ENCODE assay signal across 31 mouse cellular contexts in the genomic region with DNA sequence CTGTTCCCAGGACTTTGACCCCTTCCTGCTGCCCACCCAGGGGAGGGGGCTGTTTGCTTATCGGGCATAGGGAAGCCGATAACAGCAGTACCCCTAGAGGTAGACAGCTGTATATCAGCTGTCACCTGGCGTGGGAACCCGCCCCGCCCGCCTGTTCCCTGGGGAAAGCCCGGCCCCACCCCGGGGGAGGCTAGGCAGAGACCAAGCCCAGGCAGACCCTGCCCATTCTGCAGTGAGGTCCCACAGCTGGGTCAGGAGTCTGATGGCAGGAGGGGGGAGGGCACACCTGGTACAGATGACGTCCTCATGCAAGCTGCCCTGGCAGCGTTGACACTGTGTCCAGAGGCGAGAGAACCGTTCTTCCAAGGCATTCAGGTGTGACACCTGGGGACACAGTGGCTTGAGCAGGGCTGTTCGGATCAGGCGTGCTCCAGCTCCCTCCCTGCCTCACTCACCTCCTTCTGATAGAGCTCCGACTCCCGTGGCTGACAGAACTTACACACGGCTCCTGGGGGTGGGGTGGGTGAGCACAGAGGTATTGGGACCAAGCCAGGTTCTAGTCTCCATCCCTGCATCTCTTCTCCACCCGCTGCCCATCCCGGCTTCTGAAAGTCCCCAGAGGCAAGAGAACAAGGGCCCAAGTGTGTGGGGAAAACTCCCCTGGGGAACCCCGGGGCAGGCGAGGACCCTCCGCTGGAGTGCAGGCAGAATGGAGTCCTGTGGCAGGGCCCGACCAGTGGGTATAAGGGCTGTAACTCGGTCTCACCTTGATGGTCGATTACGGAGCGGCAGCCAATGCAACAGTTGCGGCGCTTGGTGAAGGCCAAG. TPM values are rescaled to one million over a fixed set of nuclear protein-coding genes. Genes with fewer than 3 reads are reported as not detected.
A peak's percentile ranks its signal among the peaks of the same experiment; 100 is the strongest.
DNase-seq lines count a peak whose midpoint lies in the region; ATAC-seq and TF ChIP-seq lines count a peak whose summit lies in the region.
"Had no signal": no experiment of that assay in that cellular context is flagged by ENCODE, and none has a peak within 500 bp of the region (broad histone marks: within the 10 kb centered on the region; RNA-seq: fewer than 3 reads in every experiment).

No protein-coding gene starts in this region.

- H3K4me3 ChIP-seq in gastrocnemius, adult 2 months, result no peak overlapping the region
- H3K4me3 ChIP-seq in intestine, embryonic 16.5 days (ENCODE audit: low read length), result no peak overlapping the region
- no peak overlapping the region for H3K4me3 ChIP-seq in heart, adult 2 months
- H3K4me3 ChIP-seq: embryonic facial prominence, embryonic 13.5 days; erythroblast, embryonic 14.5 days; forebrain, embryonic 12.5 days; hindbrain, embryonic 10.5 days; limb, embryonic 13.5 days; liver, embryonic 13.5 days; megakaryocyte, embryonic 14.5 days; midbrain, embryonic 13.5 days; stomach, embryonic 15.5 days had no signal

- peak; percentile 24 for DNase-seq in gastrocnemius, adult 2 months
- DNase-seq in gastrocnemius, postnatal 4 days (ENCODE audit: low spot score in 2 of 2), result no peak
- DNase-seq in thymus, postnatal 14 days, result peak; percentile 6
- no peak for DNase-seq in thymus, adult 18-20 months
- DNase-seq in right cerebral cortex, postnatal 25 days, result no peak
- DNase-seq in heart, adult 2 months, result no peak
- DNase-seq: adrenal gland, postnatal 14 days; cerebellum, postnatal 14 days; gastrocnemius, postnatal 36 days; kidney, adult 11 months; layer of hippocampus, adult 9-11 months; liver, embryonic 13.5 days; lung, embryonic 14.5 days; retina, postnatal 1 day; thymus, adult 2 months had no signal

- H3K9ac ChIP-seq in intestine, embryonic 16.5 days (ENCODE audit: low read depth, low read length), result no peak overlapping the region
- H3K9ac ChIP-seq in heart, adult 2 months (ENCODE audit: low read depth, low read length), result no peak overlapping the region
- H3K9ac ChIP-seq: embryonic facial prominence, embryonic 13.5 days; forebrain, embryonic 12.5 days; limb, embryonic 13.5 days; liver, embryonic 13.5 days; lung, embryonic 14.5 days; midbrain, embryonic 13.5 days; stomach, embryonic 15.5 days had no signal

- H3K27me3 ChIP-seq in intestine, embryonic 16.5 days (replicated peaks; ENCODE audit: control insufficient read depth, insufficient read depth, low read length), result no peaks in the 10 kb centered on the region
- no peaks in the 10 kb centered on the region for H3K27me3 ChIP-seq in heart, adult 2 months (ENCODE audit: control insufficient read depth, insufficient read depth, low read length)
- H3K27me3 ChIP-seq: stomach, embryonic 15.5 days had no signal

- ATAC-seq in intestine, embryonic 16.5 days, result peak; percentile 17; the same call in 1 of the 2 replicates
- ATAC-seq: hindbrain, embryonic 16.5 days; midbrain, embryonic 13.5 days had no signal

- H3K27ac ChIP-seq in gastrocnemius, adult 2 months, result no peak overlapping the region
- no peak overlapping the region for H3K27ac ChIP-seq in intestine, embryonic 16.5 days (ENCODE audit: low read length)
- H3K27ac ChIP-seq in heart, adult 2 months, result no peak overlapping the region
- H3K27ac ChIP-seq: embryonic facial prominence, embryonic 13.5 days; forebrain, embryonic 12.5 days; hindbrain, embryonic 10.5 days; limb, embryonic 13.5 days; liver, embryonic 13.5 days; midbrain, embryonic 13.5 days; stomach, embryonic 15.5 days had no signal

- H3K36me3 ChIP-seq in intestine, embryonic 16.5 days (ENCODE audit: control insufficient read depth, insufficient read depth, low read length), result no peaks in the 10 kb centered on the region
- H3K36me3 ChIP-seq in heart, adult 2 months (ENCODE audit: control insufficient read depth, insufficient read depth, low read length), result no peaks in the 10 kb centered on the region

- TF ChIP-seq EP300 in heart, adult 2 months (IDR thresholded peaks at IDR 0.05; ENCODE audit: insufficient read depth, low read depth, low read length), result no peak

- intact Hi-C loops in gastrocnemius, adult 2 months (cut with DNase I), result no loop called here
- intact Hi-C loops in heart, adult 2 months (cut with DNase I), result no loop called here

- 81% methylated on average over 28 of the region's 29 CpGs for WGBS in intestine, embryonic 16.5 days
- WGBS in heart, adult 2 months, result 90% methylated on average over 29 of the region's 29 CpGs

- no peak overlapping the region for H3K4me2 ChIP-seq in intestine, embryonic 16.5 days (ENCODE audit: low read depth, low read length)
- H3K4me2 ChIP-seq: embryonic facial prominence, embryonic 13.5 days; forebrain, embryonic 12.5 days; heart, embryonic 11.5 days; limb, embryonic 13.5 days; liver, embryonic 13.5 days; lung, embryonic 14.5 days; midbrain, embryonic 13.5 days; stomach, embryonic 15.5 days had no signal

- no peaks in the 10 kb centered on the region for H3K9me3 ChIP-seq in intestine, embryonic 16.5 days (ENCODE audit: control insufficient read depth, low read length)
- H3K9me3 ChIP-seq: embryonic facial prominence, embryonic 13.5 days; forebrain, embryonic 12.5 days; hindbrain, embryonic 10.5 days; limb, embryonic 13.5 days; liver, embryonic 13.5 days; megakaryocyte, embryonic 14.5 days; midbrain, embryonic 13.5 days; stomach, embryonic 15.5 days had no signal

- TF ChIP-seq POLR2A in heart, adult 2 months (IDR thresholded peaks at IDR 0.05; ENCODE audit: insufficient read depth, low read depth, low read length), result no peak

- no peak for TF ChIP-seq CTCF in gastrocnemius, adult 2 months (IDR thresholded peaks at IDR 0.05)
- TF ChIP-seq CTCF in heart, adult 2 months (IDR thresholded peaks at IDR 0.05), result no peak

- H3K79me2 ChIP-seq in heart, adult 2 months (replicated peaks; ENCODE audit: control insufficient read depth, insufficient read depth, low read length), result no peaks in the 10 kb centered on the region

- H3K4me1 ChIP-seq in intestine, embryonic 16.5 days (ENCODE audit: control insufficient read depth, insufficient read depth, low read length), result peaks cover 6% of the 10 kb centered on the region; the same call in 1 of the 2 replicates
- H3K4me1 ChIP-seq in heart, adult 2 months (ENCODE audit: control insufficient read depth, insufficient read depth, low read length), result no peaks in the 10 kb centered on the region
- H3K4me1 ChIP-seq: stomach, embryonic 15.5 days had no signal

RNA-seq across cellular contexts. Expression of gene Spib, which starts 1.3 kb away (rescaled TPM):
- under 1 TPM in 1 of 2 experiments, not detected in 1; 0.08 TPM for total RNA-seq in gastrocnemius, adult 2 months (2021)
- total RNA-seq in gastrocnemius, postnatal 4 days (2021), result under 1 TPM; 0.26 to 0.27 TPM
- 0.39 and 0.48 TPM in 2 replicates for polyA plus RNA-seq in intestine, embryonic 16.5 days (2015; fragmentation: Nextera tagmentation; extraction: Ambion mirVana)
- total RNA-seq in heart, adult 2 months (2021), result under 1 TPM; 0.31 to 0.75 TPM
- polyA plus RNA-seq in heart, adult 2 months (2012; rRNA removed), result 0.88 and 3.1 TPM in 2 replicates
- total RNA-seq: gastrocnemius, postnatal 36 days had no signal
- polyA plus RNA-seq: forebrain, embryonic 12.5 days; heart, embryonic 11.5 days; hindbrain, embryonic 10.5 days; hindbrain, embryonic 16.5 days; midbrain, embryonic 13.5 days; neural tube, embryonic 11.5 days had no signal

RNA-seq across cellular contexts. Expression of gene Mybpc2, which starts 8.7 kb away (rescaled TPM):
- total RNA-seq in gastrocnemius, adult 2 months (2021), result 1,000 to 10,000 TPM; 2,660 to 4,973 TPM
- 100 to 1,000 TPM; 438 to 552 TPM for total RNA-seq in gastrocnemius, postnatal 4 days (2021)
- 0.38 and 0.45 TPM in 2 replicates for polyA plus RNA-seq in intestine, embryonic 16.5 days (2015; fragmentation: Nextera tagmentation; extraction: Ambion mirVana)
- total RNA-seq in heart, adult 2 months (2021), result 10 to 100 TPM; 13.1 to 16.7 TPM
- polyA plus RNA-seq in heart, adult 2 months (2012; rRNA removed), result 7.1 and 10.8 TPM in 2 replicates
- total RNA-seq: left cerebral cortex, postnatal 25 days had no signal
- polyA plus RNA-seq: brain, embryonic 14.5 days; C2C12; erythroblast, embryonic 14.5 days; liver, embryonic 13.5 days; neural tube, embryonic 11.5 days had no signal

RNA-seq across cellular contexts. Expression of gene Pold1, which starts 15.5 kb away (rescaled TPM):
- 1 to 10 TPM; 4.1 to 5.1 TPM for total RNA-seq in gastrocnemius, adult 2 months (2021)
- 10 to 100 TPM; 32.0 to 35.2 TPM for total RNA-seq in gastrocnemius, postnatal 4 days (2021)
- 68.5 and 76.4 TPM in 2 replicates for polyA plus RNA-seq in intestine, embryonic 16.5 days (2015; fragmentation: Nextera tagmentation; extraction: Ambion mirVana)
- total RNA-seq in heart, adult 2 months (2021), result 10 to 100 TPM; 10.8 to 11.7 TPM
- polyA plus RNA-seq in heart, adult 2 months (2012; rRNA removed), result 12.9 and 15.5 TPM in 2 replicates

RNA-seq across cellular contexts. Expression of gene Nr1h2, which starts 20.6 kb away (rescaled TPM):
- 10 to 100 TPM; 40.6 to 42.7 TPM for total RNA-seq in gastrocnemius, adult 2 months (2021)
- total RNA-seq in gastrocnemius, postnatal 4 days (2021), result 10 to 100 TPM; 38.3 to 45.3 TPM
- 79.3 and 83.3 TPM in 2 replicates for polyA plus RNA-seq in intestine, embryonic 16.5 days (2015; fragmentation: Nextera tagmentation; extraction: Ambion mirVana)
- 10 to 100 TPM; 49.7 to 53.7 TPM for total RNA-seq in heart, adult 2 months (2021)
- polyA plus RNA-seq in heart, adult 2 months (2012; rRNA removed), result 65.7 and 84.8 TPM in 2 replicates

RNA-seq across cellular contexts. Expression of gene Fam71e1, which starts 36.8 kb away (rescaled TPM):
- 1 to 10 TPM; 2.4 to 5.5 TPM for total RNA-seq in gastrocnemius, adult 2 months (2021)
- 1 to 10 TPM; 6.2 to 6.8 TPM for total RNA-seq in gastrocnemius, postnatal 4 days (2021)
- 5.9 and 6.2 TPM in 2 replicates for polyA plus RNA-seq in intestine, embryonic 16.5 days (2015; fragmentation: Nextera tagmentation; extraction: Ambion mirVana)
- 1 to 10 TPM; 2.6 to 3.3 TPM for total RNA-seq in heart, adult 2 months (2021)
- 4.1 and 6.4 TPM in 2 replicates for polyA plus RNA-seq in heart, adult 2 months (2012; rRNA removed)
- total RNA-seq: monocyte, adult 5-6 weeks had no signal

Comparison
In these comparisons a context has a peak if more than half of its experiments do, and no peak if none do; other contexts are left out.
1. DNase-seq: peak in gastrocnemius, adult 2 months (single experiment) and thymus, postnatal 14 days (single experiment); none in gastrocnemius, postnatal 4 days (0 of 2), thymus, adult 18-20 months (0 of 2), right cerebral cortex, postnatal 25 days (single experiment) and heart, adult 2 months (0 of 2).
2. RNA of gene Mybpc2, which starts 8.7 kb away (total RNA-seq): 2,660 to 4,973 TPM in gastrocnemius, adult 2 months and 438 to 552 TPM in gastrocnemius, postnatal 4 days; 13.1 to 16.7 TPM in heart, adult 2 months; every median in the first group is over 10 times any median in the second.